Comparison of ENCODE assay signal across 14 mouse cellular contexts in genomic region chr15:68389855-68390254, GRCm38 (mm10).
"Had no signal": no experiment of that assay in that cellular context is flagged by ENCODE, and none has a peak within 500 bp of the region (broad histone marks: within the 10 kb centered on the region; RNA-seq: fewer than 3 reads in every experiment).

No protein-coding gene starts in this region.

- H3K9me3 ChIP-seq: limb, embryonic 10.5 days; limb, embryonic 13.5 days; liver, embryonic 13.5 days had no signal

- H3K36me3 ChIP-seq: limb, embryonic 10.5 days; limb, embryonic 13.5 days; liver, embryonic 13.5 days had no signal

- H3K4me1 ChIP-seq: limb, embryonic 10.5 days; limb, embryonic 13.5 days; liver, embryonic 13.5 days had no signal

- ATAC-seq: intestine, postnatal 0 days had no signal

- H3K4me3 ChIP-seq: layer of hippocampus, adult 2 months; limb, embryonic 10.5 days; limb, embryonic 13.5 days; liver, embryonic 13.5 days had no signal

- H3K27me3 ChIP-seq: limb, embryonic 13.5 days; liver, embryonic 13.5 days had no signal

- H3K9ac ChIP-seq: limb, embryonic 13.5 days; liver, embryonic 13.5 days had no signal

- H3K4me2 ChIP-seq: limb, embryonic 13.5 days; liver, embryonic 13.5 days; midbrain, embryonic 11.5 days had no signal

- H3K27ac ChIP-seq: kidney, postnatal 0 days; layer of hippocampus, adult 2 months; limb, embryonic 10.5 days; limb, embryonic 13.5 days; liver, embryonic 13.5 days had no signal

- DNase-seq: kidney, adult 2 months; kidney, postnatal 25 days; layer of hippocampus, adult 9-11 months; liver; liver, embryonic 13.5 days; midbrain, embryonic 14.5 days; thymus, adult 18-20 months; thymus, postnatal 36 days had no signal
